Mouse (Mus musculus) lung, postnatal 0 days (tissue): Measurements from ENCODE around the gene Sys1.

ENCODE experiments used
- CTCF ChIP-seq: IDR thresholded peaks from 2 replicates; pipeline ENCODE4 v1.5.1; 2016; ENCODE audit warnings: antibody characterized with exemption, mild to moderate bottlenecking
- EP300 ChIP-seq: IDR thresholded peaks from 2 replicates; pipeline ENCODE4 v1.6.1; 2016; ENCODE audit warnings: antibody characterized with exemption, mild to moderate bottlenecking, control low read depth

DNA sequence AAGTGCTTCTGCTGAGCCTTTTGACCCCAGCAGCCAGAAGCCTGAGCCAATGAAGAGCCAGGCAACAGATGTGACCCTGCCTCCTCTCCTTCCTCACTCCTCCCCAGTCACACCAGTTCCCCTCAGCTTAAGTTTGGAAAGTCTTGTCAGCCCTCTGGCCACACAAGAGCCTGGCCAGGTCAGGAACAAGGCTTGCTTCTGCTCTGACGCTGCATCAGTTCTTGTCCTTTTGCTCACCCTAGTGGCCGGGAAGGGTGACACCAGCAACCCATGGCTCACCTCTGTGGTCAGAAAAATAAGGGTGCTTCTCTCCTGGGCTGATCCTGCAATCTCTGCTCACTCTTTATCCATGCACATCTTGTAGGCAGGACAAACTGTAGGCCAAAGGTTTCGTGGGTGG lies 64.0 kb downstream of the Sys1 start:
- TF ChIP-seq CTCF (peak; percentile 95), EP300 (no peak)
